Mouse (Mus musculus): Measurements from ENCODE around the gene Ephb6.
"Not testable (repeated sequence)": the region's sequence is repeated elsewhere in the genome, so short reads cannot be mapped to it uniquely, and the experiment has no call there.

Ephb6 gene

GRCm38 (mm10) chr6:41605061-41605793, at the start of gene Ephb6:
Ephb6 (plus strand) TSS chr6:41605482.
- DNase-seq (ENCODE audit: low spot score in 2 of 2) = peak; percentile 25 to 36

GRCm38 (mm10) chr6:41556389-41556788, 48.9 kb upstream of the Ephb6 start:
- no peak for DNase-seq (ENCODE audit: low spot score in 2 of 2)

- DNase-seq (ENCODE audit: low spot score in 2 of 2) = no peak
These were observed 47.8 kb upstream of the Ephb6 start for GRCm38 (mm10) chr6:41557468-41557867.

GRCm38 (mm10) chr6:41558271-41558670, 47.0 kb upstream of the Ephb6 start:
- DNase-seq (ENCODE audit: low spot score in 2 of 2) = no peak

GRCm38 (mm10) chr6:41559331-41559730, 46.0 kb upstream of the Ephb6 start:
- DNase-seq (ENCODE audit: low spot score in 2 of 2) = no peak

GRCm38 (mm10) chr6:41560273-41560672, 45.0 kb upstream of the Ephb6 start:
- DNase-seq (ENCODE audit: low spot score in 2 of 2) = no peak

GRCm38 (mm10) chr6:41562598-41562997, 42.7 kb upstream of the Ephb6 start:
- DNase-seq (ENCODE audit: low spot score in 2 of 2) = no peak

- DNase-seq (ENCODE audit: low spot score in 2 of 2) = not testable (repeated sequence)
These were observed 42.0 kb upstream of the Ephb6 start for GRCm38 (mm10) chr6:41563104-41563951.

GRCm38 (mm10) chr6:41565261-41565660, 40.0 kb upstream of the Ephb6 start:
- no peak for DNase-seq (ENCODE audit: low spot score in 2 of 2)

GRCm38 (mm10) chr6:41566965-41567364, 38.3 kb upstream of the Ephb6 start:
- no peak for DNase-seq (ENCODE audit: low spot score in 2 of 2)

- DNase-seq (ENCODE audit: low spot score in 2 of 2) = no peak
These were observed 36.2 kb upstream of the Ephb6 start for GRCm38 (mm10) chr6:41569078-41569477.

GRCm38 (mm10) chr6:41576526-41577097, 28.7 kb upstream of the Ephb6 start:
- no peak for DNase-seq (ENCODE audit: low spot score in 2 of 2)

GRCm38 (mm10) chr6:41577297-41577696, 28.0 kb upstream of the Ephb6 start:
- DNase-seq (ENCODE audit: low spot score in 2 of 2) = no peak

GRCm38 (mm10) chr6:41581295-41581694, 24.0 kb upstream of the Ephb6 start:
- no peak for DNase-seq (ENCODE audit: low spot score in 2 of 2)

GRCm38 (mm10) chr6:41582189-41582588, 23.1 kb upstream of the Ephb6 start:
- no peak for DNase-seq (ENCODE audit: low spot score in 2 of 2)

- DNase-seq (ENCODE audit: low spot score in 2 of 2) = peak; percentile 28 to 46
These were observed 756 bp upstream of the Ephb6 start for GRCm38 (mm10) chr6:41604401-41605050.

- no peak for DNase-seq (ENCODE audit: low spot score in 2 of 2)
These were observed 467 bp downstream of the Ephb6 start for GRCm38 (mm10) chr6:41605794-41606104.

- no peak for DNase-seq (ENCODE audit: low spot score in 2 of 2)
These were observed 932 bp downstream of the Ephb6 start for GRCm38 (mm10) chr6:41606214-41606613.

GRCm38 (mm10) chr6:41607637-41608036, 2.4 kb downstream of the Ephb6 start:
- DNase-seq (ENCODE audit: low spot score in 2 of 2) = no peak

- no peak for DNase-seq (ENCODE audit: low spot score in 2 of 2)
These were observed 15.0 kb downstream of the Ephb6 start for GRCm38 (mm10) chr6:41620173-41620798.

GRCm38 (mm10) chr6:41621241-41621990, 16.1 kb downstream of the Ephb6 start:
- DNase-seq (ENCODE audit: low spot score in 2 of 2) = peak in 1 of 2 experiments; percentile 13
